Mouse (Mus musculus) C2C12 (cell line): Measurements from ENCODE around the gene Rps6kb2. TPM values are rescaled to one million over a fixed set of nuclear protein-coding genes. Genes with fewer than 3 reads are reported as not detected.
A peak's percentile ranks its signal among the peaks of the same experiment; 100 is the strongest.

Source experiments
- H3K27me3 ChIP-seq: one replicate; pipeline ENCODE4 v1.6.1; 2011; ENCODE audit not compliant: control insufficient read depth, insufficient read depth, insufficient read length
- H3K36me3 ChIP-seq: one replicate; pipeline ENCODE4 v1.6.1; 2011; ENCODE audit not compliant: control insufficient read depth, insufficient read depth
- H3K4me3 ChIP-seq: one replicate; pipeline ENCODE4 v1.5.1; 2011; ENCODE audit warnings: mild to moderate bottlenecking, control low read depth; ENCODE audit not compliant: poor library complexity, insufficient read depth, severe bottlenecking
- H3K79me2 ChIP-seq: one replicate; pipeline ENCODE4 v1.6.1; 2011; ENCODE audit not compliant: control insufficient read depth, insufficient read depth
- H3K79me3 ChIP-seq: one replicate; pipeline ENCODE4 v1.6.1; 2011; ENCODE audit warnings: low read depth, control low read depth
- H3ac ChIP-seq: one replicate; pipeline ENCODE3; 2011; ENCODE audit warnings: low read depth; ENCODE audit not compliant: control insufficient read depth, insufficient read length
- CEBPB ChIP-seq: IDR thresholded peaks from one replicate; pipeline ENCODE4 v1.6.1; 2011; ENCODE audit warnings: low read depth, mild to moderate bottlenecking, control low read depth, moderate library complexity
- CTCF ChIP-seq: IDR thresholded peaks from one replicate; pipeline ENCODE4 v1.5.1; 2011; ENCODE audit not compliant: control insufficient read depth, insufficient read depth, insufficient read length
- FOSL1 ChIP-seq: IDR thresholded peaks from one replicate; pipeline ENCODE4 v1.8.0; 2011; ENCODE audit warnings: mild to moderate bottlenecking, low read length; ENCODE audit not compliant: poor library complexity, insufficient read depth, severe bottlenecking
- MAX ChIP-seq: IDR thresholded peaks from one replicate; pipeline ENCODE4 v1.6.1; 2011; ENCODE audit warnings: mild to moderate bottlenecking, control low read depth
- MYOD1 ChIP-seq: IDR thresholded peaks from one replicate; pipeline ENCODE4 v1.6.1; 2011; ENCODE audit warnings: low read depth; ENCODE audit not compliant: control insufficient read depth, insufficient read length
- MYOG ChIP-seq: IDR thresholded peaks from one replicate; pipeline ENCODE4 v1.6.1; 2011; ENCODE audit not compliant: control insufficient read depth, insufficient read length; ENCODE audit errors: extremely low read depth
- USF1 ChIP-seq: IDR thresholded peaks from one replicate; pipeline ENCODE4 v1.6.1; 2011; ENCODE audit warnings: low read depth, mild to moderate bottlenecking, control low read depth, moderate library complexity
- long read RNA-seq, 2 experiments: library from polyadenylated mRNA; unstranded; transcript quantifications; one replicate each; pipeline ENCODE4 v2.0.0; 2019 to 2020
- polyA plus RNA-seq: library from polyadenylated mRNA; unstranded; fragments of >200 nt; fragmentation: generic; extraction: Trizol; gene quantifications from one replicate; pipeline ENCODE4 v1.2.1, GENCODE M21; 2012; ENCODE audit warnings: missing spikeins

Rps6kb2 gene
- polyA plus RNA-seq = 19.7 TPM
- long read RNA-seq, experiment 1, full-length matches to known transcripts = 14 of 24 reads
- long read RNA-seq, experiment 1, partial matches to known transcripts = 3 of 24 reads
- long read RNA-seq, experiment 1, other reads (novel, unspliced or antisense) = 7 of 24 reads
- long read RNA-seq, experiment 2, full-length matches to known transcripts = 53 of 74 reads
- long read RNA-seq, experiment 2, partial matches to known transcripts = 2 of 74 reads
- long read RNA-seq, experiment 2, other reads (novel, unspliced or antisense) = 19 of 74 reads

DNA sequence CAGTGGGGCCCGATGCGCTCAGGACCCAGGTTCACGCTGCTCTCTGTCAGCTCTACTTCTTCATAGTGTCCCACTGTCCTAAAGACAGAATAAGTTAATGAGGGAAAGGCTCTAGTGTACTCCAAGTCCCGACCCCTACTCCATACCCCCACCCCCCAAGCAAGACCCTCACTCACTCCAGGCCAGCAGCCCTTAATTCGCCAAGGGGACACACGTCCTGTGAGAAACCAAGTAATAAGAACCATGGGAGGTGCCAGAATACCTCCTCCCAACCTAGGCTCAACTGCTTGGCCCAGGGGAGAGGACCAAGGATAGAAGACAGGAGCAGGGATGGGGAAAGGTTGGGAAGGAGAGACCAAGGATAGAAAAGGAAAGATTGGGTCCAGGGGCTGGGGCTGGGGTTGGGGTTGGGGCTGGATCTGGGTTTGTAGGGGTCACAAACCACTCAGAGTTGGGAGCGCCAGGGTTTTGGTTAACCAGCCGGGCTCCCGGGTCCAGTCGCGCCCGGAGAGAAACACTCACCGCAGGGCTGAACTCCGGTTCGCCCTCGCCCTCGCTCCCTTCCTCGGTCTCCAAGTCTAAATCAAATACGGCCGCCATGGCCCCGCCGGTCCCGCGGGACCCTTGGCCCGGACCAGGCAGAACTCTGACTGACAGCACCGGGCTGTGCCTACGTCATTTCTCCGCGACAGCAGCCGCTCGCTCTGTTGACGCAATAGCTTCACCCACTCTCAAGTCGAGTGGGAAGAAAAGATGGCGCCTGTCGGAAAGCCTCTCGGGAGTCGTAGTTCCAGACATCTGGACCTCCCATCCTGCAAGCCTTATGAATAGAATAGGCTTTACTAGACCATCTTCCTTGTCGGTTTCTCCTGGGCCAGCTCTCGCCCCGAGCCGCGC lies at the start of gene Rps6kb2:
TSS of gene Rps6kb2 (minus strand) at position 709 of the 897 bp plus-strand sequence.
- TF ChIP-seq MYOG = no peak
- TF ChIP-seq CEBPB = peak; percentile 84
- no peak for TF ChIP-seq FOSL1
- peak; percentile 64 for TF ChIP-seq MYOD1
- peaks cover 16% of the 10 kb centered on the region for H3K79me2 ChIP-seq
- no peaks in the 10 kb centered on the region for H3K27me3 ChIP-seq
- H3K4me3 ChIP-seq = peak within 1 kb of the TSS; percentile 72
- peaks cover 8% of the 10 kb centered on the region for H3K79me3 ChIP-seq
- peak within 1 kb of the TSS; percentile 86 for H3ac ChIP-seq
- peaks cover 21% of the 10 kb centered on the region for H3K36me3 ChIP-seq

DNA sequence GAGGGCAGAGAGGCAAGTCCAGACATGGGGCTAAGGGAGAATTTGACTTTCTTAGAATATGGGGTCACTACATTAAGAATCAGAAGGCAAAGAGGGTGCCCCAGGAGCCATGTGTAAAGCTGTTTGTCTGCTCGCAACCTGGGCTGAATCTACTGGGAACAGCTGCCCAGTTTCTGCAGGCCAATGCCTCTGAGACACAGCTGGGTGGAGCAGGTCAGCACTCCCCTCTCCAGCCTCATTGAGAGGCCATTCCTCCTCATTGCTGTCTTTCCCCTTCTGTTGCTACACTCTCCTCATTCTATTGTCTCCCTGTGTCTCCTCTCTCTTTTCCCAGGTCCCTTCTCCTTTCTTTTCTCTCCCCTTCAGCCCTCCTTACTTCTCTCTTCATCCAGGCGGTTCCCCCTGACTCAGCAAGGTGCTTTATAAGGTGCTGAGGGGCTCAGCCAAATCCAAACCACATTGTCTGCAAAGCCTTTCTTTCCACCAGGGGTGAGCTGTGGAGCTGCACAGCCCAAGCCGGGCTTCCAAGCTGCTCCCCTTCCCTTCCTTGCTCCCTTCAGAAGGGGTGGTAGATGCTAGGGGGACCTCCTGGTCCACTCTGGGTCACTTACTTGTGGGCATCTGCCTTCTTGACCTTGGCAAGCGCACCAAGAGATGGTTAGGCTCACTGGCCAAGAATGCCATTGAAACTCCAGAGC lies 48.9 kb upstream of the Rps6kb2 start:
- peak overlapping the region; percentile 48 for H3ac ChIP-seq

DNA sequence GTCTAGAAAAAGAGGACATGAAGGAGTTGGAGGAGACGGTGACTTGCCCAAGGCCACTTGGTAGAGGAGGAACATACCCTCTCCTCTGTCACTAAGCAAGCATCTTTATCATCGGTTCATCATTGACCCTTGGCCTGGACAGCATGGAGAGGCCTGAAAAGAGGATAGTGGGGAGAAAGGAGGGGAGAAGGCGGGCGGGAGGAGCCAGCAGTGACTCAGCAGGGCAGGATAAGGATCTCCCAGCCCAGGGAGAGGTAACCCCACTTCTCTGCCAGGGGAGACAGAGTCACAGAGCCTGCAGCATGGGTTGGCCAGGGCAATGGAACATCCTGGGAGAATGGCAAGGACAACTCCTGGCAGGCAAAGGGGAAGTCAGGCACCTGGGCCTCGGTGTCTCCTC lies 45.4 kb upstream of the Rps6kb2 start:
- Histone ChIP-seq H3K4me3 (no peak overlapping the region), H3K79me2 (peaks cover 6% of the 10 kb centered on the region), H3ac (no peak overlapping the region), H3K36me3 (no peaks in the 10 kb centered on the region), H3K79me3 (no peaks in the 10 kb centered on the region), H3K27me3 (no peaks in the 10 kb centered on the region)
- no peak for TF ChIP-seq MYOD1
- no peak for TF ChIP-seq CEBPB
- TF ChIP-seq USF1 = no peak
- no peak for TF ChIP-seq FOSL1
- no peak for TF ChIP-seq CTCF
- no peak for TF ChIP-seq MYOG
- no peak for TF ChIP-seq MAX

More for the DNA sequence above, 48.9 kb upstream of the Rps6kb2 start:
- H3K4me3 ChIP-seq = no peak overlapping the region
- H3K79me3 ChIP-seq = peaks cover 17% of the 10 kb centered on the region
- peaks cover 6% of the 10 kb centered on the region for H3K36me3 ChIP-seq
- H3K27me3 ChIP-seq = no peaks in the 10 kb centered on the region
- no peak for TF ChIP-seq CEBPB
- TF ChIP-seq MYOD1 = no peak
- no peak for TF ChIP-seq FOSL1
- TF ChIP-seq CTCF = no peak
- TF ChIP-seq MYOG = no peak
- no peak for TF ChIP-seq USF1
- no peak for TF ChIP-seq MAX
- peaks cover 34% of the 10 kb centered on the region for H3K79me2 ChIP-seq

DNA sequence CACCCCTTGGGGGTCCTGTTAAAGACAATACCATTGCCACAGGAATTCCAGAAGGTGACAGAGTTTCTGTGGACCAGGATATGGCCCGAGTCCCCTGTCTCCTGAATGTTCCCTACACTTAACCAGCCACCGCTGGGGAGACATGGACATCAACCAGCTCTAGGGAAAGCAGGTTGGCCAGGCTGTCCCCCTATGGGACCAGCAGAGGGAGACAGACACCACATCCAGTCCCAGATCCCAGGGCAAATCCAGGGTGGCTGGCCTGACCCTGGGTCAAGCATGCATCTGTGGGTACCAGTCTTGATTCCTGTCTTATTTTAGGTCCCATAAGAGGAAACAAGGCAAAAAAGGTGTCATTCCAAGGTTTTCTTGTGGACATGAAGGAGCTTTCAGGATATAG lies 43.8 kb upstream of the Rps6kb2 start:
- TF ChIP-seq CEBPB (no peak), MYOD1 (no peak), CTCF (peak; percentile 94)
- Histone ChIP-seq H3K36me3 (no peaks in the 10 kb centered on the region), H3K79me3 (no peaks in the 10 kb centered on the region), H3K27me3 (no peaks in the 10 kb centered on the region), H3ac (no peak overlapping the region), H3K4me3 (no peak overlapping the region), H3K79me2 (peaks cover under 1% of the 10 kb centered on the region)

GRCm38 (mm10) chr19:4204889-4205288 lies 41.7 kb upstream of the Rps6kb2 start:
- Histone ChIP-seq H3K4me3 (no peak overlapping the region), H3K36me3 (peaks cover 2% of the 10 kb centered on the region), H3K79me2 (peaks cover 16% of the 10 kb centered on the region), H3ac (no peak overlapping the region), H3K27me3 (no peaks in the 10 kb centered on the region), H3K79me3 (peaks cover 10% of the 10 kb centered on the region)
- no peak for TF ChIP-seq MYOD1
- TF ChIP-seq FOSL1 = no peak
- no peak for TF ChIP-seq USF1
- no peak for TF ChIP-seq CTCF
- TF ChIP-seq CEBPB = no peak
- no peak for TF ChIP-seq MYOG
- TF ChIP-seq MAX = no peak
